Mouse (Mus musculus) ES-Bruce4 (cell line): ENCODE data around the gene Ccdc63.

Experiments
- CTCF ChIP-seq: IDR thresholded peaks from one replicate; pipeline ENCODE4 v1.8.1; 2011; ENCODE audit warnings: low read depth, low read length
- EP300 ChIP-seq: IDR thresholded peaks from 2 replicates; pipeline ENCODE4 v1.6.1; 2011; ENCODE audit warnings: low read depth, low read length; ENCODE audit not compliant: insufficient read depth
- POLR2A ChIP-seq: IDR thresholded peaks from one replicate; pipeline ENCODE4 v1.8.1; 2011; ENCODE audit warnings: low read length; ENCODE audit not compliant: insufficient read depth

DNA sequence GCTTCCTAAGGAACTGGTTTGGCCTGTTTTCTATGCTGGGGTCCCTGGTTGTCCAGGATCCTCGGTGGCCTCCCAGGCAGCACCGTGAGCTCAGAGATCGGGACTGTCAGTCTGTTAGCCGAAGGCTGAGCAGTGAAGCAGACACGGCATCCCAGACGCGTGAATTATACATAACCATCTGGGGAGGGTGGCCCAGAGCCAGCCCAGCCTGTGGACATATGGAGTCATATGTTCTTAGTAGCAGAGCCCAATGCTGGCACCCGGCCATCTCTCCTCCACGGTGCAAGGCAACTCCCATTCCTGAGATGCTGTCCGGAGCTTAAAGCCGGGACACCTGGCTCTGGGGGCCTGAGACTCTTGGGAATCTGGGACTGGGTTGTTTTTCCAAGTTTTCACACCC is 59.7 kb downstream of the Ccdc63 start:
- no peak for TF ChIP-seq EP300
- no peak for TF ChIP-seq POLR2A
- TF ChIP-seq CTCF: no peak
